Mouse (Mus musculus) ES-Bruce4 (cell line): ENCODE data around the gene Hdac4. TPM values are rescaled to one million over a fixed set of nuclear protein-coding genes. Genes with fewer than 3 reads are reported as not detected.

ENCODE experiments used
- H3K27ac ChIP-seq: 2 replicates; pipeline ENCODE4 v1.5.1; 2012; ENCODE audit warnings: low read length, inconsistent platforms; ENCODE audit not compliant: insufficient read depth
- H3K27me3 ChIP-seq: 2 replicates; pipeline ENCODE4 v1.6.1; 2012; ENCODE audit warnings: mild to moderate bottlenecking, low read length, inconsistent platforms; ENCODE audit not compliant: control insufficient read depth, poor library complexity, insufficient read depth, severe bottlenecking
- H3K36me3 ChIP-seq: 2 replicates; pipeline ENCODE4 v1.6.1; 2012; ENCODE audit warnings: inconsistent platforms, mild to moderate bottlenecking, low read length, moderate library complexity; ENCODE audit not compliant: control insufficient read depth, poor library complexity, insufficient read depth, severe bottlenecking
- H3K4me1 ChIP-seq: one replicate; pipeline ENCODE4 v1.8.1; 2011; ENCODE audit warnings: low read length; ENCODE audit not compliant: control insufficient read depth, insufficient read depth
- H3K4me3 ChIP-seq: 2 replicates; pipeline ENCODE4 v1.5.1; 2011; ENCODE audit warnings: low read depth, mild to moderate bottlenecking, low read length
- H3K9ac ChIP-seq: 2 replicates; pipeline ENCODE4 v1.6.1; 2012; ENCODE audit warnings: low read depth, mild to moderate bottlenecking, inconsistent platforms; ENCODE audit not compliant: poor library complexity, severe bottlenecking
- H3K9me3 ChIP-seq: replicated peaks from 2 replicates; pipeline ENCODE4 v1.6.1; 2012; ENCODE audit warnings: mild to moderate bottlenecking, low read length, inconsistent platforms; ENCODE audit not compliant: control insufficient read depth, poor library complexity, insufficient read depth, severe bottlenecking
- CTCF ChIP-seq: IDR thresholded peaks from one replicate; pipeline ENCODE4 v1.8.1; 2011; ENCODE audit warnings: low read depth, low read length
- EP300 ChIP-seq: IDR thresholded peaks from 2 replicates; pipeline ENCODE4 v1.6.1; 2011; ENCODE audit warnings: low read depth, low read length; ENCODE audit not compliant: insufficient read depth
- POLR2A ChIP-seq: IDR thresholded peaks from one replicate; pipeline ENCODE4 v1.8.1; 2011; ENCODE audit warnings: low read length; ENCODE audit not compliant: insufficient read depth
- polyA plus RNA-seq: library from polyadenylated mRNA; stranded (reverse); fragments of >200 nt; gene quantifications from 2 replicates; pipeline ENCODE4 v1.2.4, GENCODE M21; 2011; ENCODE audit warnings: low read depth; ENCODE audit not compliant: missing spikeins, insufficient read depth, insufficient read length

Hdac4 gene
- polyA plus RNA-seq, 1 experiment, result 27.5 TPM

GRCm38 (mm10) chr1:92034247-92034646, 161.3 kb downstream of the Hdac4 start:
- Histone ChIP-seq H3K4me3 (no peak overlapping the region), H3K9ac (no peak overlapping the region), H3K4me1 (no peaks in the 10 kb centered on the region), H3K9me3 (no peaks in the 10 kb centered on the region), H3K27me3 (no peaks in the 10 kb centered on the region), H3K36me3 (no peaks in the 10 kb centered on the region), H3K27ac (no peak overlapping the region)
- TF ChIP-seq POLR2A, result no peak
- TF ChIP-seq EP300, result no peak
- no peak for TF ChIP-seq CTCF

DNA sequence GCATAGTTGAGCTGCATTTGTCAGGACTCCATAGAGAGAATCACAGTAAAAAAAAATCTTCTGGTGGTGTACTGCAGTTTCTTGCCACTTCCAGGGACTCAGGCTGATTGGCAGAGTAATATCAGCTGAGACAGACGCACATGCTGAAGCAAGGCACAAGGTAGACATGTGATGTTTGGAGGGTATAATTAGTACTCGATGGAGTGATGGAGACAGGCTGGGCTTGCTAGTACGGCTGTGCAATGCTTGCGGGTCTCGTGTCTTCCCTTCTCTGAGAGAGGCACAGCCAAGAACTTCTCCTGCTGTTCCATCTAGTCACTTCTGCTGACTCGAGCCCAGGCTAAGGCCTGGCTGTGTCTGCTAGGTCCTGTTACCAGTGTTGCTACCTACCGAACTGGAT, 162.0 kb downstream of the Hdac4 start:
- Histone ChIP-seq H3K4me1 (no peaks in the 10 kb centered on the region), H3K27me3 (no peaks in the 10 kb centered on the region), H3K4me3 (no peak overlapping the region), H3K27ac (no peak overlapping the region), H3K9me3 (no peaks in the 10 kb centered on the region), H3K36me3 (no peaks in the 10 kb centered on the region), H3K9ac (no peak overlapping the region)
- TF ChIP-seq CTCF, result no peak
- no peak for TF ChIP-seq POLR2A
- TF ChIP-seq EP300, result no peak

- Histone ChIP-seq H3K27me3 (no peaks in the 10 kb centered on the region), H3K36me3 (no peaks in the 10 kb centered on the region), H3K4me1 (no peaks in the 10 kb centered on the region), H3K9ac (no peak overlapping the region), H3K9me3 (no peaks in the 10 kb centered on the region), H3K27ac (no peak overlapping the region), H3K4me3 (no peak overlapping the region)
- no peak for TF ChIP-seq EP300
- TF ChIP-seq CTCF, result no peak
- no peak for TF ChIP-seq POLR2A
These were observed 165.0 kb downstream of the Hdac4 start for GRCm38 (mm10) chr1:92030541-92030940.

GRCm38 (mm10) chr1:92028158-92028557, 167.3 kb downstream of the Hdac4 start:
- H3K4me3 ChIP-seq, result no peak overlapping the region
- H3K4me1 ChIP-seq, result no peaks in the 10 kb centered on the region
- H3K27ac ChIP-seq, result no peak overlapping the region
- H3K36me3 ChIP-seq, result no peaks in the 10 kb centered on the region
- H3K9me3 ChIP-seq, result no peaks in the 10 kb centered on the region
- H3K9ac ChIP-seq, result no peak overlapping the region
- H3K27me3 ChIP-seq, result no peaks in the 10 kb centered on the region
- no peak for TF ChIP-seq POLR2A
- no peak for TF ChIP-seq CTCF
- TF ChIP-seq EP300, result no peak

GRCm38 (mm10) chr1:92026351-92026750, 169.1 kb downstream of the Hdac4 start:
- Histone ChIP-seq H3K27me3 (no peaks in the 10 kb centered on the region), H3K27ac (no peak overlapping the region), H3K9me3 (no peaks in the 10 kb centered on the region), H3K9ac (no peak overlapping the region), H3K4me3 (no peak overlapping the region), H3K36me3 (no peaks in the 10 kb centered on the region), H3K4me1 (no peaks in the 10 kb centered on the region)
- TF ChIP-seq POLR2A, result no peak
- TF ChIP-seq EP300, result no peak
- no peak for TF ChIP-seq CTCF

DNA sequence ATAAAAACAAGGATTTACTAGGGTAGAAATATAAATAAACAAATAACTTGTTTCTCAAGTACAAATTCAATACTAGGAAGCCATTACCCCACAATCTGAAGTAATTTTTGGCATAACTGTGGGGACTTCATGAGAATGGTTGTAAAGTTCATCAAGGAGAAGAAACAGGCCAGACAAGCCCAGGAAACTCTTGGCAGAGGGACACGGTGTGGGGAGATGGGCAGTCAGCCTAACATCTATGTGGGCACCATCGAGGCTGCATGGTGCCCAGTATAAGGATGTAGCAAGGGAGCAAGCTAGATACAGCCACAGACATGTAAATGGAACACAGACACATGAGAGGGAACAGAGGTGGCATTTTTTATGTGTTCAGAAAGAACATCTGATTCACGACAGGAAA, 171.6 kb downstream of the Hdac4 start:
- Histone ChIP-seq H3K4me1 (no peaks in the 10 kb centered on the region), H3K36me3 (no peaks in the 10 kb centered on the region), H3K9me3 (no peaks in the 10 kb centered on the region), H3K27me3 (no peaks in the 10 kb centered on the region), H3K4me3 (no peak overlapping the region), H3K27ac (no peak overlapping the region), H3K9ac (no peak overlapping the region)
- no peak for TF ChIP-seq CTCF
- no peak for TF ChIP-seq POLR2A
- TF ChIP-seq EP300, result no peak
